Mouse (Mus musculus) liver, postnatal 0 days (tissue): ENCODE data around the gene Bahd1. TPM values are rescaled to one million over a fixed set of nuclear protein-coding genes. Genes with fewer than 3 reads are reported as not detected.

Experiments
- ATAC-seq: fragments of 200-750 bp; cut with Nextera tagmentation; 2 replicates; pipeline ENCODE4 v1.8.0; 2017; ENCODE audit warnings: mild to moderate bottlenecking, moderate library complexity
- DNase-seq: peaks from one replicate; pipeline ENCODE4 v3.0.0-alpha.2; 2016
- H3K27ac ChIP-seq: fragments of 300-500 bp; sonication (generic); 2 replicates; pipeline ENCODE4 v1.5.1; 2014; ENCODE audit warnings: antibody characterized with exemption, moderate library complexity, mild to moderate bottlenecking, low read depth
- H3K27me3 ChIP-seq: fragments of 300-500 bp; sonication (generic); 2 replicates; pipeline ENCODE4 v1.6.1; 2014; ENCODE audit warnings: low read length, control low read depth, mixed read lengths; ENCODE audit not compliant: insufficient read depth
- H3K36me3 ChIP-seq: fragments of 300-500 bp; sonication (generic); replicated peaks from 2 replicates; pipeline ENCODE4 v1.6.1; 2014; ENCODE audit warnings: mild to moderate bottlenecking, control low read depth, low read length, moderate library complexity, mixed read lengths; ENCODE audit not compliant: insufficient read depth
- H3K4me1 ChIP-seq: fragments of 300-500 bp; sonication (generic); 2 replicates; pipeline ENCODE4 v1.6.1; 2014; ENCODE audit warnings: antibody characterized with exemption, mild to moderate bottlenecking, control low read depth; ENCODE audit not compliant: insufficient read depth
- H3K4me2 ChIP-seq: fragments of 300-500 bp; sonication (generic); 2 replicates; pipeline ENCODE4 v1.6.1; 2014; ENCODE audit warnings: low read depth, mild to moderate bottlenecking, low read length, moderate library complexity, mixed read lengths
- H3K4me3 ChIP-seq: fragments of 300-500 bp; sonication (generic); 2 replicates; pipeline ENCODE4 v1.5.1; 2014; ENCODE audit warnings: low read depth, low read length
- H3K9ac ChIP-seq: fragments of 300-500 bp; sonication (generic); replicated peaks from 2 replicates; pipeline ENCODE4 v1.6.1; 2014; ENCODE audit warnings: mild to moderate bottlenecking, moderate library complexity
- H3K9me3 ChIP-seq: fragments of 300-500 bp; sonication (generic); 2 replicates; pipeline ENCODE4 v1.6.1; 2016; ENCODE audit warnings: mild to moderate bottlenecking, control low read depth, low read length, mixed read lengths
- CTCF ChIP-seq: sonication (generic); IDR thresholded peaks from 2 replicates; pipeline ENCODE4 v1.5.1; 2016; ENCODE audit warnings: antibody characterized with exemption, low read depth
- EP300 ChIP-seq: IDR thresholded peaks from 2 replicates; pipeline ENCODE4 v1.6.1; 2016; ENCODE audit warnings: antibody characterized with exemption, low read depth, mild to moderate bottlenecking
- WGBS: fragments of 180-500 bp; shearing (Covaris S2); extraction: QIAGEN DNeasy Blood & Tissue Kit; methylation state at CpG from one replicate; pipeline ENCODE4 v1.1.7; 2014; ENCODE audit not compliant: insufficient replicate concordance; 5-methylcytosine and 5-hydroxymethylcytosine counted together
- polyA plus RNA-seq: library from polyadenylated mRNA; unstranded; fragments of >200 nt; fragmentation: Nextera tagmentation; extraction: Ambion mirVana; gene quantifications from 2 replicates; pipeline ENCODE4 v1.2.1, GENCODE M21; 2015

The Bahd1 gene
- polyA plus RNA-seq, 1 experiment from 2014 or later = 2.5 TPM

DNA sequence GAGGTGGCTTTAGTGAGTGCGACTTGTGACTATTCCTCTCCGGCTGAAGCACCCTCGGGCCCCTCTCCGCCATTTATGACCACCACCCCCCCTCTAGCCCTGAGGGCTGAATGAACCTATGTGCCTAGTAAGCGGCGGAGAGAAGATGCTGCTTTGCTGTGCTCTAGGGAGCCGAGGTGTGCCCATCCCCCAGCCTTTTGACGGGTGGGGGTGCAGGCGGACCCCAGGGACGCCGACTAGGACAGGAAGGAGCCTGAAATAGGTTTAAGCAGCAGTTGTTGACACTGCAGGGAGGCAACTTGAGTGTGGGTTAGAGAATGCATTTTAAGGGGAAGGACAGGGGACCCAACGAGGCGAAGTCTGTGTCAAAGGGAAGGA lies 3.3 kb upstream of the Bahd1 start:
- peak; percentile 28 for DNase-seq
- no peak overlapping the region; the same call in 1 of the 2 replicates for H3K9ac ChIP-seq
- WGBS = 1% methylated on average over 13 of the region's 13 CpGs
- peak overlapping the region; percentile 38 for H3K4me3 ChIP-seq
- no peaks in the 10 kb centered on the region for H3K9me3 ChIP-seq
- H3K27ac ChIP-seq = no peak overlapping the region
- peaks cover 24% of the 10 kb centered on the region for H3K4me1 ChIP-seq
- H3K4me2 ChIP-seq = peak overlapping the region; percentile 71
- H3K27me3 ChIP-seq = peaks cover 67% of the 10 kb centered on the region
- H3K36me3 ChIP-seq = no peaks in the 10 kb centered on the region
- ATAC-seq = no peak
- TF ChIP-seq EP300 = no peak

GRCm38 (mm10) chr2:118897392-118897791 lies 2.8 kb upstream of the Bahd1 start:
- DNase-seq = no peak

DNA sequence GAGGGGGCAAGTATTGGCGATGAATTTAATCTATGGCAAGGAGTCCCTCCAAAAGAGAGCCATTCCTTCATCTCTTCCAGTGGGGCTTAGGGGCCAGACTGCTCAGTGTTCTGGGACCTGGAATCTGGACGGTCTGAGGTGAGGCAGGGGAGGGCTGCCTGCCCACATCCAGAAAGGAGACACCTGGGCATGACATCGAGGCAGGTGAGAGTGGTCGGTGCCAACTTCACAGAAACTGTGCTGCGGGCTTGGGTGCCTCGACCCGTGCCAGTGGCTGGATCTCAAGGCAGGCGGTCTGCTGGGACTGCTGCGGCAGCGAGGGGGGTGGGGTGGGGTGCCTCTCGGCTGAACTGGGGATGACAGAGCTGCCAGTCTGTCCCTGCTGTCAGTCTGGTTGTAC lies 2.4 kb upstream of the Bahd1 start:
- TF ChIP-seq CTCF (no peak), EP300 (no peak)
- H3K4me2 ChIP-seq = peak overlapping the region; percentile 71; the same call in 1 of the 2 replicates
- peaks cover 67% of the 10 kb centered on the region for H3K27me3 ChIP-seq
- no peaks in the 10 kb centered on the region for H3K9me3 ChIP-seq
- 0 out of 2 replicates have a peak overlapping the region, but pooled peaks have one; percentile 38 for H3K4me3 ChIP-seq
- 2% methylated on average over 11 of the region's 11 CpGs for WGBS
- H3K27ac ChIP-seq = no peak overlapping the region
- H3K4me1 ChIP-seq = peaks cover 29% of the 10 kb centered on the region
- no peaks in the 10 kb centered on the region for H3K36me3 ChIP-seq
- no peak overlapping the region for H3K9ac ChIP-seq
- ATAC-seq (no peak), DNase-seq (no peak)

More at GRCm38 (mm10) chr2:118897392-118897791, 2.8 kb upstream of the Bahd1 start:
- H3K9ac ChIP-seq = no peak overlapping the region
- peaks cover 25% of the 10 kb centered on the region for H3K4me1 ChIP-seq
- H3K36me3 ChIP-seq = no peaks in the 10 kb centered on the region
- no peak overlapping the region for H3K27ac ChIP-seq
- peak overlapping the region; percentile 71 for H3K4me2 ChIP-seq
- WGBS = 4% methylated on average over 7 of the region's 7 CpGs
- peaks cover 67% of the 10 kb centered on the region for H3K27me3 ChIP-seq
- peak overlapping the region; percentile 38 for H3K4me3 ChIP-seq
- no peak for ATAC-seq
- TF ChIP-seq CTCF (no peak), EP300 (no peak)
- H3K9me3 ChIP-seq = no peaks in the 10 kb centered on the region

- Histone ChIP-seq H3K27ac (no peak overlapping the region), H3K36me3 (no peaks in the 10 kb centered on the region), H3K4me2 (no peak overlapping the region), H3K4me3 (no peak overlapping the region), H3K4me1 (peaks cover 38% of the 10 kb centered on the region), H3K27me3 (peaks cover 64% of the 10 kb centered on the region), H3K9ac (no peak overlapping the region), H3K9me3 (no peaks in the 10 kb centered on the region)
- no peak for ATAC-seq
- DNase-seq = no peak
- TF ChIP-seq CTCF = no peak
- no peak for TF ChIP-seq EP300
- WGBS = 20% methylated on average over 4 of the region's 4 CpGs
Observed at GRCm38 (mm10) chr2:118898771-118899170, 1.4 kb upstream of the Bahd1 start.

DNA sequence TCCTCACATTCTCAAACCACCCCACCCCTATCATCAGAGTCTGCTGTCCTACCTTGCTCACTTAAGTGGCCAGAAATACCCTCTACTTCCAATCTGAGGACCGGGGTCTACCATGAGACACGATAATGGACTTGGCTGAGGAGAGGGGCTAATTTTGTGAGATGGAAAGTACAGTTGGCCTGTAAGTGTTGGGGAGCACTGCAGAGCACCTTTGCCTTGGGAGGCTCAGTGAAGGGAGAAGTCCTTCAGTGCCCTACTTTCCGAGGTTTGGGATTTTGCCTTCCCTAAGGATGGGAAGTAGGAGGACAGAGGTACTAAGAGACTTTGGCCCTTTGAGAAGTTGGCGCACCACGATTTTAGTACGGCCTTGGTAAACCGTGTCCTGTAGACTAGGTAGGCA lies 871 bp upstream of the Bahd1 start:
- Histone ChIP-seq H3K36me3 (no peaks in the 10 kb centered on the region), H3K27me3 (peaks cover 61% of the 10 kb centered on the region), H3K9ac (no peak overlapping the region), H3K9me3 (no peaks in the 10 kb centered on the region), H3K27ac (no peak overlapping the region), H3K4me3 (no peak overlapping the region), H3K4me1 (peaks cover 44% of the 10 kb centered on the region), H3K4me2 (no peak overlapping the region)
- no peak for TF ChIP-seq CTCF
- no peak for TF ChIP-seq EP300
- no peak for DNase-seq
- no peak for ATAC-seq
- WGBS = 34% methylated on average over 7 of the region's 7 CpGs

DNA sequence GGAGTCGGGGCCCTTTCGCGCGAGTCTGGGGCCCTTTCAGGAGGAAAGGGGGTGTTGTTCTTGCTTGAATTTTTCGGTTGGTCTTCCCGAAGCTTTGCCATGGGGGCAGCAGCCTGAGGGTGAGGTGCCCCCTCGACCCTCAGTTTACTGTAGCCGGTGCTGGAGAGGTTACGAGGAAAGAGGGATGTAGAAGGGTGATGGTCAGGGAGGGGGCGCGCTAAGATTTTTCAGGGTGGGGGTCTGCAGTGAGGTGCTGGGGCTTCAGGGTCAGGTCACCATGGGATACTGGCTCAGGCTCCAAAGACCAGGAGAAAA lies 606 bp downstream of the Bahd1 start:
- Histone ChIP-seq H3K4me1 (peaks cover 59% of the 10 kb centered on the region), H3K9ac (peak overlapping the region; percentile 89), H3K27ac (0 out of 2 replicates have a peak overlapping the region, but pooled peaks have one; percentile 31)

More for the DNA sequence above, 606 bp downstream of the Bahd1 start:
- WGBS = 1% methylated on average over 11 of the region's 11 CpGs
- DNase-seq (no peak), ATAC-seq (no peak)
- Histone ChIP-seq H3K36me3 (no peaks in the 10 kb centered on the region), H3K9me3 (no peaks in the 10 kb centered on the region), H3K4me3 (peak overlapping the region; percentile 95), H3K27me3 (peaks cover 48% of the 10 kb centered on the region), H3K4me2 (peak overlapping the region; percentile 100)
- TF ChIP-seq EP300 (no peak), CTCF (no peak)
